Mouse (Mus musculus) bone marrow macrophage, adult 2 months (primary cell): Measurements from ENCODE around the gene Gm21188. TPM values are rescaled to one million over a fixed set of nuclear protein-coding genes. Genes with fewer than 3 reads are reported as not detected.
"Not testable (repeated sequence)": the region's sequence is repeated elsewhere in the genome, so short reads cannot be mapped to it uniquely, and the experiment has no call there.

Source experiments
- H3K27ac ChIP-seq: 2 replicates; pipeline ENCODE4 v1.5.1; 2012; ENCODE audit warnings: low read depth, low read length; ENCODE audit not compliant: insufficient read depth
- H3K4me1 ChIP-seq: 2 replicates; pipeline ENCODE4 v1.6.1; 2012; ENCODE audit warnings: low read length; ENCODE audit not compliant: control insufficient read depth, insufficient read depth
- H3K4me3 ChIP-seq: 2 replicates; pipeline ENCODE4 v1.5.1; 2012; ENCODE audit warnings: mild to moderate bottlenecking, low read length, moderate library complexity; ENCODE audit not compliant: insufficient read depth
- polyA plus RNA-seq: library from polyadenylated mRNA; stranded (reverse); fragments of >200 nt; gene quantifications from 2 replicates; pipeline ENCODE4 v1.2.4, GENCODE M21; 2012; ENCODE audit not compliant: missing spikeins, insufficient read depth, insufficient read length

Gm21188 gene
- 217 and 233 TPM in 2 replicates for polyA plus RNA-seq

DNA sequence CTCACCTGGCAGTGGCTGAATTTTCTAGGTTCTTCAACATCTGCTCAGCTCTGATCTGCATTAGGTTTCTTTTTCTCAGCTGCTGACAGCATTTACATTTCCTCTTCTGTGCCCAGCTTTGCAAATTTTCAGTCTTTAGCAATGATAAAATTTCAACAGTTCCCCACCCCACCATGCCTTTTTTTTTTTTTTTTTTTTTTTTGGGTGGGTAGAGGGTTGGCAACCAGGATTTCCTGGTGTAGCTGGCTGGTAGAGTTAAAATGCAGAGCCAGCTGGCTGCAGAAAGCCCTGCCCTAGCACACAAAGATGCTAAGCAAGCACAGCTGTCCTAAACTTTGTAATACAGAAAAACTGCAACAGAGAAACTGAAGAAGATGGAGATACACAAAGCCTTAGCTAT lies at the start of gene Gm21188:
Gm21188 (minus strand) TSS at position 110 of the 400 bp plus-strand sequence.
- H3K4me1 ChIP-seq, H3K27ac ChIP-seq, H3K4me3 ChIP-seq: not testable (repeated sequence)

DNA sequence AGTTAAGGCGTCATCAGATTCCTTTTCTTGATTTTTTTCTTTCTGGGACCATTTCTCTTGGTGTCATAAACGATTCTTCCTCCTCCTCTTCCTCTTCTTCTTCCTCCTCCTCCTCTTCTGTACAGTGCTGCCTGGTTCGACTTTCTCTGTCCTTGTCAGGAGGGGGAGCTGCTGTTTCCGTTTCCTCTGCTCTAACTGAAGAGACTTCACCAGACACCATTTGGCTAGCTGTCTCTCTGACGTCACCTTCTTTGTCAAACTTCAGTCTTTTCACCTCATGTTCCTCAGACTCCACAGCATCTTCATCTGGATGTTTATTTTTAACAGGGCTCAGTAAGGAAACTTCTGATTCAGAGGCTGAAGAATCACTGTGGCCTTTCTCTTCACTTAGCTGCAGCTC lies 47.3 kb upstream of the Gm21188 start:
- not testable (repeated sequence) for H3K27ac ChIP-seq, H3K4me3 ChIP-seq, H3K4me1 ChIP-seq

DNA sequence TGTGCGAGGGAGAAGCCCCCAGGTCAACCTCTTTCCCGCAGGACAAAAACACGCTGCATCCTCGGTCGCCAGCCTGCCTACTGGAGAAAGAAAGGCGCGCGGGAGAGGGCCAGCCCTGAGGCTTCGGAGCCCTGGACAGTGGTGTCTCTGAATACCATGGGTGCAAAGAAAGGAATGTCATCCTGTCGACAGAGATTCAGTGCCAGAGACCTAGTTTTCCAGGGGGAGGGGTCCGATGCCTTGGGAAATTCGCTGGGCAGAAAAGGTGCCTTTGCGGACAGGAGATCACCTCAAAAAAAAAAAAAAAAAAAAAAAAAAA lies 44.9 kb upstream of the Gm21188 start:
- not testable (repeated sequence) for H3K27ac ChIP-seq, H3K4me1 ChIP-seq
- peak overlapping the region; percentile 20; the same call in 1 of the 2 replicates for H3K4me3 ChIP-seq

DNA sequence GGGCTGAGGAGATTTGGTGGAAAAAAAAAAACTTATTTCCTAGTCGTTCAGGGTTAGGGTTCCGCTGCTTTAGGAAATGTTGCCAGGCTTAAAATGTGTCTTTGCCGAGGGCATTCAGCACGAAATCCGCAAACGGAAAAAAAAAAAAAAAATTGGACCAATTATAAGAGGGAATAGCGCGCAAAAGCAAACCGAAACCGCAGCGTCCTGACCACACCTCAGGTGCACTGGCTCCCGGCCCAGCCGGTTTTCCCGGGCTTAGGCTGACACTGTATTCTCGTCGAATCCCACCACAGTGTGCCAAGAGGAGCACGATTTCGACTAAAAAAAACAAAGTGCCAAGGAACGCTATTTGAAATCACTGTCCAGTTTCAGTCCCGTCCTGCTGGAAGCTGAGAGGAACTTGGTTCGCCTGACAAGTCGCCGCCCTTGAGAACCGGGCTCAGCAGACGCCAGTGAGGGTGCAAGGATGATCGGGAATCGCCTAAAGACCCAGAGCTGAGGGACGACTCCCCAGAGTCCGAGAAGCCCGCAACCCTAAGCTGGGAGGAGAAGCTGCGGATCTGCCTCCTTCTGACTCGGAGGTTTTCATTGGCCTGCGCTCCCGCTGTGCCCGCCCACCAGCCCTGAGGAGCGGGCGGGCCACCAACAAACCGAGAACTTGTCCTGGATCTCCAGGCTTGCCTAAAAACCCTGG lies 44.4 kb upstream of the Gm21188 start:
- H3K4me3 ChIP-seq, result peak overlapping the region; percentile 48
- not testable (repeated sequence) for H3K4me1 ChIP-seq, H3K27ac ChIP-seq

DNA sequence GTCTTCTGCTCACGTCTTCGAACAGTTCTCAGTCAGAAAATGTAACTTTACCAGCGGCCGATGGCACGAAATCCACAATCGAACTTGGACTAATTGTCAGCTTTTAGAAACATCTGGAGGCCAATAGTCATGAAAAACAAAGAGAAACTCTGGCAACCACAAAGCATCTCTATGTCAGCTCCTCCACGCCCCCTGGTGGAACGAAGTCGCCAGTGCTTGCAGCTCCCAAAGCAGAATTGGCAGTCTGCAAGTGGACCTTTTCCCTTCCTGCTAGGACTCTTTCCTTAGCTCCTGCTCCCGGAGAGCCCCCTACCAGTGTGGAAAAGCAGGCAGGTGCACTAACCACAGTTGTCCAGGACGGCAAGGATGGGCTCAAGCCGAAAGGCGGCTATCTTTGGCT lies 41.0 kb upstream of the Gm21188 start:
- not testable (repeated sequence) for H3K4me1 ChIP-seq, H3K27ac ChIP-seq, H3K4me3 ChIP-seq

DNA sequence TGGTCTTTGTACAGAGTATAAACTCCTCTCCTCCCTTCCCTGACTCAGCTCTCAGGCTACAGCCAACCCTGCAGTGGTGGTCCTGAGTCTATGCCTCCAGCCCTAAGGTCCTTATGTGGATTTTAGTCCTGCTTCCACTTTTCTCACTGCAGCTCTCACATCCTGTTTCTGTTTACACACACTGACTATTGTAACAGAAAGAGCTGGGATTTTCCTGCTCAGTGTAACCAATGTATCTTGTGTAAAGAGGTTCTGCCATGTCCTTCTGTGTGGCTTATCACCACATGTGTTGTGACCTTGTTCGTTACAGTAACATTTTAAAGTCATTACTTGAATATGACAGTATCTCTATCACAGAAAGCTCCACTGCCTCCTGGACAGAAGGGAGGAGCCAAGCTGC lies 27.6 kb upstream of the Gm21188 start:
- not testable (repeated sequence) for H3K4me1 ChIP-seq, H3K27ac ChIP-seq, H3K4me3 ChIP-seq

DNA sequence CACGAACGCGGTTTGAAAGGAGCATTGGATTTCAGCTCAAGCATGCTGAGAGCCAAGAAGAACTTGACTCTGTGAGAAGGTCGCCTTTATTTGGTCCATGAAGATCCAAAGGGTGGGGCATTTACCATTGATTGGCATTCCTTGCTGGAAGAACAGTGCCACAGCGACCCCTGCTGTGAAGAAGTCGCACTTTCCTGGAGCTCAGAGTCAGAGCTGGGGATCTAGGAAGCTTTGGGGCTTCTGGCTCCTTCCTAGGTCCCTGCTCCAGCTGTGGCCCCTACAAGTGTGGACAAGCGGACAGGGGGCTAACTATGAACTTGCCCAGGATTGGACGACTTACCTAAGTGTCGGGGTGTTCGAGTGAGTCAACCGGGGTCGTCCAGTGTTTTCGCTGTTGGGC lies 18.9 kb upstream of the Gm21188 start:
- H3K4me1 ChIP-seq, H3K27ac ChIP-seq, H3K4me3 ChIP-seq: not testable (repeated sequence)

DNA sequence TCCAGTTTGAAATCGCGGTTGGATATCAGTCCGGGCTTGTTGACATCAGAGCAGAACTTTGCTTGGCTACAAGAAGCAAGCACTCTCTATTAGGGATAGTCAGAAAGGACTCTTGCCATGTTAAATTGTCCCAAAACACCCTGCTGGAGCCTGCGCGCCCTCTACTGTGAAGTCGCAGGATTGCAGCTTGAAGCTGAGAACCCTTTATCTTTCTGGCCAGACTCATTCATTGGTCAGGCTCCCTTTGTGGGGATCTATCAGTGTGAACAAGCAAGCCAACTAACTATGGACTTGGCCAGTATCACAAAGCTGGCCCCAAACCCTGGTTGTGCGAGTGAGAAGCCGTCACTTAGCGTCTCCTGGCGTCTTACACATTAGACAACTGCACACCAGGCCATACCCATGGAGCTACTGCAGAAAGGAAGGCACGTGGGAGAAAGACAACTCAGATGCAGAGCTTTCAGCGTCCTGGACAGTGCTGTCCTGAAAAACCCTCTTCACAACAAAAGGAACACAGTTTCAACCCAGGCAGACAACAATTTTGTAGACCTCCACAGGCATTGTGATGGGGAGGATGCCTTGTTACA lies 18.1 kb upstream of the Gm21188 start:
- not testable (repeated sequence) for H3K27ac ChIP-seq, H3K4me3 ChIP-seq, H3K4me1 ChIP-seq

DNA sequence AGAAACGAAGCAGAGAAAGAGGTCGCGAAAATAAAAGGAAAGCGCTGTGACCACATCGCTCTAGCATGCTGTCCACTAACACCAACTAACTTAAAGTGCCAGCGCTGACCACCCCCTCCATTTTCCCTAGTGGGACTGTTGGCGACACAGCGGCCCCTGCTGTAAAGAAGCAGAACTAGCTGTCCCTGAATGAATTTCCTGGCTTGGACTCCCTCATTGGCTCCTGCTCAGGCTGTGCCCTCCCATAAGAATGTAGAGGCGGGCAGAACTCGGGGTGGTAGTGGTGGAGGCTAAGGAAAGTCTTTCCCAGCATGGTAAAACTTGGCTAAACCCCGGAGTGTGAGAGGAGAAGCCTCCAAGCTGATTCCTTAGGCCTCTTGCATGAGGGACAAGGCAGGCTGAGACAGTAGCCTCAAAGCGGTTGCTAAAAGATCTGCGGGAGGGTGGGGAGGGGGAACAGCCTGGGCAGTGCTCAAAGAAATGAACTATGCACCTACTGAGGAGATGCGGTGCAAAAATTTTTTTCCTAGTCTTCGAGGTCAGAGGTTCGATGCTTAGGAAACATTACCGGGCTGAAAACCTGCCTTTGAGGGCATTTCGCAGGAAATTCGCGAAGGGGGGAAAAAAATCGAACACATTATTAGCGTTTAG lies 11.6 kb upstream of the Gm21188 start:
- H3K4me1 ChIP-seq, H3K4me3 ChIP-seq, H3K27ac ChIP-seq: not testable (repeated sequence)

DNA sequence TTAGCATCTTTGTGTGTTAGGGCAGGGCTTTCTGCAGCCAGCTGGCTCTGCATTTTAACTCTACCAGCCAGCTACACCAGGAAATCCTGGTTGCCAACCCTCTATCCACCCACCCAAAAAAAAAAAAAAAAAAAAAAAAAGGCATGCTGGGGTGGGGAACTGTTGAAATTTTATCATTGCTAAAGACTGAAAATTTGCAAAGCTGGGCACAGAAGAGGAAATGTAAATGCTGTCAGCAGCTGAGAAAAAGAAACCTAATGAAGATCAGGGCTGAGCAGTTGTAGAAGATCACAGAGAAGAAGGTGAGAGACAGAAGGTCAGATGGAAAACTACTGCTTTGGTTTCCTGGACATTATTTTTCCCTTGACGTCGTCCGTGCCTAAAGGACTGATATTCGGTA lies 10.9 kb upstream of the Gm21188 start:
- H3K27ac ChIP-seq, H3K4me3 ChIP-seq, H3K4me1 ChIP-seq: not testable (repeated sequence)

DNA sequence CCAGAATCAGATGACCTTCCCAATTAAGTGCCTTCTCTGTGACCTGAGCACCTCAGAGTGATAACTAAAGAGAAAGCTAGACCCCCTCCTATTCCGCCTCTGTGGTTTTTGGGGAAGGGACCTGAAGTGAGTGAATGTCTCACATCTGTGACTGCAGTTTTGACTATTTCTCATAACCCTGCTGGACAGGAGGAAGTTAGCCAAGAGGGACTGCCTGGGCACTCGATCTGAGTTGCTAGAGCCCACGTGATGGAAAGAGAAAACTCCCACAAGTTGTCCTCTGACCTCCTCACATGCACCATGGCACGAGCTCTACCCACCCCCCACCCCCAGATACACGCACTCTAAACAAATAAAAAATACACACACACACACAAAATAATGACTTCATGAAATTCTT lies 3.4 kb downstream of the Gm21188 start:
- H3K27ac ChIP-seq, H3K4me1 ChIP-seq, H3K4me3 ChIP-seq: not testable (repeated sequence)

DNA sequence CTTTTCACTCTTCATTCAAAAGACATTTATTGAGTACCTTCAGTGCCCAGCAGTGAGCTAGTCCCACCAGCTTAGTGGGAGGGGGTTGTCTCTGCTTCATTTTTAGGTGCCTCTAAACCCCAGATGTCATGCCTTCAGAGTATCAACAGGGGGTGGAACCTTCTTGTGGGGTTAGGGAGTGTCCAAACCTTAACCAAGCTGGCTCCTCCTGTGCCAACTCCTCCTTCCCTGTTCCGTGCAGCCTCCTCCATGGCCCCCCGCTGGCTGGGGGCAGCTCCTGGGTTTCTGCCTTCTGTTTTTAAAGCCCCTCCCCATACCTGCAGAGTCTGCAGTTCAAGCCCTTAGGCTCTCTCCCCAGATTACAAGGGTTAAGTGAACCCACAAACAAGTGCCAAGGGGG lies 3.8 kb downstream of the Gm21188 start:
- not testable (repeated sequence) for H3K4me1 ChIP-seq, H3K4me3 ChIP-seq, H3K27ac ChIP-seq

DNA sequence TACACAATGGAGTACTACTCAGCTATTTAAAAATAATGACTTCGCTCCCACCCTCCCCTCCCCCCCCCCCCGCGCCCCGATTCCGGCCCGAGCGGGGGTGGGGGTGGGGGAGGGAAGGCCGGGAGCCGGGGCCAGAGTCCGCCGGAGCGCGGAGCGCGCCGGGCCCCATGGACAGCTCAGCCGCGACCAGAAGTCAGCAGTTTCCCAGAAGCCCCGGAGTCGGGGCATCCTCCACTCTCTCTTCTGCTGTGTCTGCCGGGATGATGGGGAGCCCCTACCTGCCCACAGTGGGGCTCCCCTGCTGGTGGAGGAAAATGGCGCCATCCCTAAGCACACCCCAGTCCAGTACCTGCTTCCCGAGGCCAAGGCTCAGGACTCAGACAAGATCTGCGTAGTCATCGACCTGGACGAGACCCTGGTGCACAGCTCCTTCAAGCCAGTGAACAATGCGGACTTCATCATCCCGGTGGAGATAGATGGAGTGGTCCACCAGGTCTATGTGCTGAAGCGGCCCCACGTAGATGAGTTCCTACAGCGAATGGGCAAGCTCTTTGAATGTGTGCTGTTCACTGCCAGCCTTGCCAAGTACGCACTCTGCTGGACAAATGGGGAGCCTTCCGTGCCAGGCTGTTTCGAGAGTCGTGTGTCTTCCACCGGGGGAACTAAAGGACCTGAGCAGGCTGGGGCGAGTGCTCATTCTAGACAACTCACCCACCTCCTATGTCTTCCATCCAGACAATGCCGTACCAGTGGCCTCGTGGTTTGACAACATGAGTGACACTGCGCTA lies 5.4 kb downstream of the Gm21188 start:
- H3K4me3 ChIP-seq, H3K4me1 ChIP-seq, H3K27ac ChIP-seq: not testable (repeated sequence)

DNA sequence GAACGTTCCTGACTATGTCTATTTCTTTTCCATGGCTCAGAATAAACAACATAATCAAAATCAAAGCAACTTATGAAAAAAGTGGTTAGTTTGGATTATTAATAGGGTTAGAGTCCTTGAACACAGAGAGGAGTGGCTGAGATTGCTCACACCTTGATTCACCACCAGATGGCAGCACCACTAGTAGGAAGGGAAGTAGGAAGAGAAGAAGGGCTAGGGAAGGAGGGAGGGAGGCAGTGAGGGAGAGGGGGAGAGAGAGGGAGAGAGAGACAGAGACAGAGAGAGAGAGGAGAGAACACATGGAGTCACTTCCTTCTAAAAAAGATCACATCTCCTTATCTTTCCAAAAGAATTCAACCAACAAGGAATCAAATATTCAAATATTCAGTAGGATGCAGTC lies 10.8 kb downstream of the Gm21188 start:
- not testable (repeated sequence) for H3K27ac ChIP-seq, H3K4me3 ChIP-seq, H3K4me1 ChIP-seq

DNA sequence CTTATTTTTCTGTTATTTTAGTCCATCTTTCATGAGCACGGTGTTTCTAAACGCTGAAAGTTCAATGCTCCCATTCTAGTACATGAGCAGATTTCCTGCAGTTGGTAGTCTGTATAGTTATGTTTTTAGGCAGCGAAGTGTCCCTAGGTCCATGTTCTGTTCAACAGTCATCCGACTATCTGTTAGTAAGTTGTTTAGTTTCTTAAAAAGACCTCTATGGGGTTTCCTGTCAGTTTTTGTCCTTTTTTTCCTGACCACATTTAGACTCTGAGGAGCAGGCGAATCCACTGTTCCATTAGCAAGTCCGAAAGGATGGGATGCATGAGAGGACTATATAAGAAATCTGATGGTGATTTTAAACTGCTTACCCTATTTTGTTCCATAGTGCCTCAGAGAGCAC lies 14.1 kb downstream of the Gm21188 start:
- not testable (repeated sequence) for H3K4me1 ChIP-seq, H3K27ac ChIP-seq, H3K4me3 ChIP-seq
